Mouse (Mus musculus) testis, adult 2 months (tissue): ENCODE results near the gene Dmbx1.

ENCODE experiments used
- CTCF ChIP-seq: fragments of 200-500 bp; IDR thresholded peaks from 2 replicates; pipeline ENCODE4 v1.5.1; 2012; ENCODE audit warnings: low read depth, mild to moderate bottlenecking, inconsistent platforms, low read length, moderate library complexity; ENCODE audit not compliant: control insufficient read depth, insufficient read depth, insufficient replicate concordance
- POLR2A ChIP-seq: fragments of 200-500 bp; IDR thresholded peaks from 2 replicates; pipeline ENCODE4 v1.6.1; 2012; ENCODE audit warnings: low read depth, mild to moderate bottlenecking, inconsistent platforms, low read length, moderate library complexity; ENCODE audit not compliant: control insufficient read depth

DNA sequence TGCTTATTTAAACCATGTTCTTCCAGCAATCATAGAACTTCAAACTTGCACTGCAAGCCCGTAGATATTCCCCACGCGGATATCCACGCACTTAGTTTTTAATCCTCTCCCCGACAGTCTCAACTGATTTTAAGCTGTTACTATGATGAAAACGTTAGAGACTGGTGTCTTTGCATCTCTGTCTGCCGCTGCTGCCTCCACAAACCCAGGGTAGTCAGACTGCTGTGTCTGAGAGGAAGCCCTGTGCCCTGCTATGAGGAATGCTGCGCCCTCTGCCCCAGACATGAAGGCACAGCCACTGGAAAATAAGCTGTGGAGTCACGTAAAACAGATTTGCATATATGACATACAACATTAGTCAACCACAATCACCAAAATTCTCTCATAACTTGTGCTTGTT lies 60.9 kb downstream of the Dmbx1 start:
- TF ChIP-seq CTCF (no peak), POLR2A (no peak)
